Comparison of ENCODE assay signal across 25 mouse cellular contexts in the genomic region with DNA sequence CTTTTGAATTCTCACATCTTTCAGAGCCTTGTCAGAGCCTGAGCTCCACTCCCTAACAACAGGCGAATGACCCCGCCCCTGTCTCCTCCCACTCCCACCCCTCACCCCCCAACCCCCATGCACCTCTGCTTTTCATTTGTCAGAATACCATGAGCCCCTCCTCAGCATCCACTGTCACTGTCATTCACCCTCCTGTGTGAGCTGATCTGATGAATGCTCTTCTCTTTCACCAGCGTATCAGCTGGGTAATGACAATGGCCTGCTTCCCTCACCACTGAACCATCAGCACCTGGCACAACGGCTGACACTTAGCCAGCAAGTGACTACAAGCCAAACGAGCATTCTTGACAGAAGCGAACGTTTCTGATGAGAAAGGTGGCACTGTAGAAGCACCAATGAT. TPM values are rescaled to one million over a fixed set of nuclear protein-coding genes. Genes with fewer than 3 reads are reported as not detected.
A peak's percentile ranks its signal among the peaks of the same experiment; 100 is the strongest.
DNase-seq lines count a peak whose midpoint lies in the region; ATAC-seq and TF ChIP-seq lines count a peak whose summit lies in the region.
"Had no signal": no experiment of that assay in that cellular context is flagged by ENCODE, and none has a peak within 500 bp of the region (broad histone marks: within the 10 kb centered on the region; RNA-seq: fewer than 3 reads in every experiment).

No protein-coding gene starts in this region.

- peak; percentile 25 for DNase-seq in cerebellum, adult 9-11 months
- DNase-seq in cerebellum, adult 9-10 months = no peak
- DNase-seq in midbrain, postnatal 0 days (ENCODE audit: low spot score) = no peak
- no peak for DNase-seq in kidney, postnatal 14 days
- DNase-seq in ovary, postnatal 10 days (ENCODE audit: low spot score) = no peak
- DNase-seq: adrenal gland, postnatal 25 days; gastrocnemius, postnatal 10 days; heart, adult 11 months; kidney, postnatal 4 days; left cerebral cortex, postnatal 4 days; liver; lung, postnatal 36 days; thymus, adult 2 months; thymus, postnatal 4 days had no signal

- H3K27me3 ChIP-seq in midbrain, embryonic 13.5 days = no peaks in the 10 kb centered on the region
- no peaks in the 10 kb centered on the region for H3K27me3 ChIP-seq in midbrain, postnatal 0 days (ENCODE audit: insufficient read depth, low read length)
- no peaks in the 10 kb centered on the region for H3K27me3 ChIP-seq in hindbrain, embryonic 12.5 days
- H3K27me3 ChIP-seq: liver, embryonic 15.5 days; lung, embryonic 15.5 days; megakaryocyte, embryonic 14.5 days had no signal

- WGBS in midbrain, embryonic 13.5 days = 38% methylated on average over 7 of the region's 7 CpGs
- 41% methylated on average over 7 of the region's 7 CpGs for WGBS in midbrain, postnatal 0 days
- 32% methylated on average over 7 of the region's 7 CpGs for WGBS in hindbrain, embryonic 12.5 days

- no peaks in the 10 kb centered on the region for H3K36me3 ChIP-seq in midbrain, embryonic 13.5 days
- no peaks in the 10 kb centered on the region for H3K36me3 ChIP-seq in midbrain, postnatal 0 days (ENCODE audit: insufficient read depth, low read length)
- H3K36me3 ChIP-seq in hindbrain, embryonic 12.5 days = no peaks in the 10 kb centered on the region
- H3K36me3 ChIP-seq: forebrain, embryonic 10.5 days; liver, embryonic 15.5 days; lung, embryonic 15.5 days had no signal

- H3K27ac ChIP-seq in midbrain, embryonic 13.5 days = no peak overlapping the region
- no peak overlapping the region for H3K27ac ChIP-seq in midbrain, postnatal 0 days (ENCODE audit: low read depth, low read length)
- no peak overlapping the region for H3K27ac ChIP-seq in hindbrain, embryonic 12.5 days
- H3K27ac ChIP-seq: forebrain, embryonic 10.5 days; liver, embryonic 15.5 days; lung, embryonic 15.5 days; stomach, postnatal 0 days had no signal

- H3K9me3 ChIP-seq in midbrain, embryonic 13.5 days = no peaks in the 10 kb centered on the region
- H3K9me3 ChIP-seq in midbrain, postnatal 0 days (ENCODE audit: low read length) = no peaks in the 10 kb centered on the region
- H3K9me3 ChIP-seq in hindbrain, embryonic 12.5 days (replicated peaks) = no peaks in the 10 kb centered on the region
- H3K9me3 ChIP-seq: forebrain, embryonic 10.5 days; liver, embryonic 15.5 days; lung, embryonic 15.5 days; megakaryocyte, embryonic 14.5 days had no signal

- H3K4me3 ChIP-seq in midbrain, embryonic 13.5 days (replicated peaks) = no peak overlapping the region
- H3K4me3 ChIP-seq in midbrain, postnatal 0 days (ENCODE audit: low read depth, low read length) = no peak overlapping the region
- H3K4me3 ChIP-seq in hindbrain, embryonic 12.5 days = no peak overlapping the region
- H3K4me3 ChIP-seq: forebrain, embryonic 10.5 days; liver, embryonic 15.5 days; lung, embryonic 15.5 days; megakaryocyte, embryonic 14.5 days had no signal

- no peak overlapping the region for H3K9ac ChIP-seq in midbrain, embryonic 13.5 days (replicated peaks)
- no peak overlapping the region for H3K9ac ChIP-seq in midbrain, postnatal 0 days (replicated peaks; ENCODE audit: low read length, poor library complexity, severe bottlenecking)
- no peak overlapping the region for H3K9ac ChIP-seq in hindbrain, embryonic 12.5 days
- H3K9ac ChIP-seq: liver, embryonic 15.5 days; lung, embryonic 15.5 days had no signal

- no peak for TF ChIP-seq CTCF in midbrain, postnatal 0 days (IDR thresholded peaks at IDR 0.05)

- ATAC-seq in midbrain, embryonic 13.5 days = peak; percentile 53; the same call in 1 of the 2 replicates
- no peak for ATAC-seq in midbrain, postnatal 0 days (ENCODE audit: low FRiP score)
- 0 out of 2 replicates have a peak, but pooled peaks have one; percentile 34 for ATAC-seq in hindbrain, embryonic 12.5 days (ENCODE audit: low FRiP score)
- ATAC-seq: intestine, postnatal 0 days; midbrain, embryonic 16.5 days had no signal

- H3K4me1 ChIP-seq in midbrain, embryonic 13.5 days (replicated peaks) = 0 out of 2 replicates have a peak, but pooled peaks cover 9% of the 10 kb centered on the region
- no peaks in the 10 kb centered on the region for H3K4me1 ChIP-seq in midbrain, postnatal 0 days (ENCODE audit: insufficient read depth, low read length)
- H3K4me1 ChIP-seq in hindbrain, embryonic 12.5 days = peaks cover 5% of the 10 kb centered on the region; the same call in 1 of the 2 replicates
- H3K4me1 ChIP-seq: liver, embryonic 15.5 days; lung, embryonic 15.5 days; megakaryocyte, embryonic 14.5 days had no signal

- no peak overlapping the region for H3K4me2 ChIP-seq in midbrain, embryonic 13.5 days (replicated peaks)
- H3K4me2 ChIP-seq in midbrain, postnatal 0 days (ENCODE audit: low read depth, low read length, poor library complexity, severe bottlenecking) = no peak overlapping the region
- H3K4me2 ChIP-seq in hindbrain, embryonic 12.5 days (replicated peaks) = no peak overlapping the region
- H3K4me2 ChIP-seq: heart, embryonic 11.5 days; liver, embryonic 15.5 days; lung, embryonic 15.5 days had no signal

RNA-seq across cellular contexts. Expression of gene Klhl32, which starts 15.4 kb away (rescaled TPM):
- polyA plus RNA-seq in midbrain, embryonic 13.5 days (2015; fragmentation: Nextera tagmentation; extraction: Ambion mirVana) = 19.0 and 19.8 TPM in 2 replicates
- total RNA-seq in midbrain, postnatal 0 days (2014; rRNA removed) = 32.1 and 34.0 TPM in 2 replicates
- 36.5 and 37.1 TPM in 2 replicates for polyA plus RNA-seq in midbrain, postnatal 0 days (2015; fragmentation: Nextera tagmentation; extraction: Ambion mirVana)
- polyA plus RNA-seq in hindbrain, embryonic 12.5 days (2016; fragmentation: Nextera tagmentation; extraction: Ambion mirVana) = 12.9 and 13.1 TPM in 2 replicates
- total RNA-seq: hematopoietic stem cell, adult 5-6 weeks had no signal
